Mouse (Mus musculus) thymus, adult 2 months (tissue): Measurements from ENCODE around the gene Map3k21. TPM values are rescaled to one million over a fixed set of nuclear protein-coding genes. Genes with fewer than 3 reads are reported as not detected.

Experiments
- DNase-seq: peaks from one replicate; pipeline ENCODE4 v3.0.0; 2021
- H3K27ac ChIP-seq: fragments of 200-500 bp; 2 replicates; pipeline ENCODE4 v1.5.1; 2012; ENCODE audit warnings: low read length, control low read depth; ENCODE audit not compliant: control insufficient read depth, insufficient read depth
- H3K27me3 ChIP-seq: fragments of 200-500 bp; 2 replicates; pipeline ENCODE4 v1.6.1; 2012; ENCODE audit warnings: mild to moderate bottlenecking, low read length, moderate library complexity, mixed read lengths; ENCODE audit not compliant: control insufficient read depth, insufficient read depth
- H3K36me3 ChIP-seq: fragments of 200-500 bp; 2 replicates; pipeline ENCODE4 v1.6.1; 2012; ENCODE audit warnings: mild to moderate bottlenecking, low read length, moderate library complexity; ENCODE audit not compliant: control insufficient read depth, insufficient read depth
- H3K4me1 ChIP-seq: fragments of 200-500 bp; replicated peaks from 2 replicates; pipeline ENCODE4 v1.6.1; 2012; ENCODE audit warnings: low read length; ENCODE audit not compliant: control insufficient read depth, insufficient read depth
- H3K4me3 ChIP-seq: fragments of 200-500 bp; 2 replicates; pipeline ENCODE4 v1.5.1; 2012; ENCODE audit warnings: mild to moderate bottlenecking, low read length, control low read depth, moderate library complexity; ENCODE audit not compliant: control insufficient read depth, insufficient read depth
- CTCF ChIP-seq: fragments of 200-500 bp; IDR thresholded peaks from 2 replicates; pipeline ENCODE4 v1.5.1; 2012; ENCODE audit warnings: mild to moderate bottlenecking, control low read depth, low read length, moderate library complexity, borderline replicate concordance; ENCODE audit not compliant: control insufficient read depth, poor library complexity, insufficient read depth; ENCODE audit errors: extremely low read depth
- POLR2A ChIP-seq: fragments of 200-500 bp; IDR thresholded peaks from 2 replicates; pipeline ENCODE4 v1.6.1; 2012; ENCODE audit warnings: mild to moderate bottlenecking, low read length, control low read depth, moderate library complexity; ENCODE audit not compliant: control insufficient read depth, poor library complexity, insufficient read depth; ENCODE audit errors: extremely low read depth
- WGBS: fragments of 180-500 bp; shearing (Covaris S2); methylation state at CpG from one replicate; pipeline ENCODE4 v1.1.7; 2018; 5-methylcytosine and 5-hydroxymethylcytosine counted together
- polyA plus RNA-seq: library from polyadenylated mRNA; depleted of rRNA; stranded (reverse); fragments of >200 nt; gene quantifications from 2 replicates; pipeline ENCODE4 v1.2.3, GENCODE M21; 2012

The Map3k21 gene
- polyA plus RNA-seq, 1 experiment: 0.03 TPM

DNA sequence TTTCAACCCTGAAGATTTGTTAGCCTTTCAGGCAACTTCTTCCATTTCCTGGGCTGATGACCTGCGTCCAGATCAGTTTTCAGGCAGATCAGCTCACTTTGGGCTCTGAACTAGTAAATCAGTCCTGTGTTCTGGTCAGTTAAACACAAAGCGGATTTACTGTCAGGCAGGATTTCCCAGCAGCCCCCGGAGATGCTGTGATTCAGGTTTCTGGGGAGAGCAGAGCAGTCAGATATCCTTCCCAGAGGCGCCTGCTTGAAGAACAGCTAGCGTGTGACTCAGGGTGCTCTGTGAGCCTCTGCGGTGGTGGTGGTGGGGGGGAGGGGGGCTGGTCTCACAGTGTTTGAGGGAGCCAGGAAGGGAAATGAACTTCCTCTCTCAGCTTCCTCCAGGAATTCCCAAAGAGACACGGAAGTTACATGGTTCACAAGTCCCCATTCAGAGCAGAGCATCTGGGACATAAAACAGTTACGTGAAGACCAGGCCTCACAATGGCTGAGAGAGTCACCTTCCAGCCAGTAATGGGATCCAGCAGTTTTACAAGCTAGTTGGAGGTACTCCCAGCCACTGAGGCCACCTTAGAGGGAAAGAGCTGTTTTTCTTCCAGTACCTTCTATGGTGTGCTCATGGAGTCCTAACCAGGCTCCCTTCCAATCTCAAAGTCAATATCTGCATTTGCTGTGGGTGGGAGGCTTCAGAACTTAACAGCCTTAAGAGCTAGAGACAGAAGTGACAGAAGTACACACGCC, 37.6 kb upstream of the Map3k21 start:
- DNase-seq: no peak
- peaks cover 4% of the 10 kb centered on the region; the same call in 1 of the 2 replicates for H3K4me1 ChIP-seq
- no peaks in the 10 kb centered on the region for H3K36me3 ChIP-seq
- no peak overlapping the region for H3K4me3 ChIP-seq
- no peaks in the 10 kb centered on the region for H3K27me3 ChIP-seq
- TF ChIP-seq POLR2A: no peak
- no peak for TF ChIP-seq CTCF
- WGBS: 73% methylated on average over 9 of the region's 9 CpGs
- no peak overlapping the region for H3K27ac ChIP-seq

DNA sequence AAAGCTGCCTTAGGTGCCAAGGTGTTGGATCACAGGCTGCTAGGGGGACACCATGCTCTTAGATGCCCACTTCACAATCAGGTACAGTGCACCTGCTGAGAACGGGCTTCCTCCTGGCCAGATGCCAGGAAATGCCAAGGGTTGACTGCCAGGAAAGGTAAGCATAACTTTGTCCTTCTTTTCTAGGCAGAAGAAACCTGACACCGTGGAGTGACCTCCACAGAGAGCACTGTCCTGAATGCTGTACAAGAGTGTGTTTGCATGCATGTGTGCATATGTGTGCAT, 37.1 kb upstream of the Map3k21 start:
- no peak overlapping the region for H3K4me3 ChIP-seq
- no peaks in the 10 kb centered on the region for H3K27me3 ChIP-seq
- 79% methylated on average over 2 of the region's 2 CpGs for WGBS
- H3K36me3 ChIP-seq: no peaks in the 10 kb centered on the region
- no peak for DNase-seq
- H3K4me1 ChIP-seq: peaks cover 4% of the 10 kb centered on the region; the same call in 1 of the 2 replicates
- TF ChIP-seq CTCF: no peak
- TF ChIP-seq POLR2A: no peak
- H3K27ac ChIP-seq: no peak overlapping the region

DNA sequence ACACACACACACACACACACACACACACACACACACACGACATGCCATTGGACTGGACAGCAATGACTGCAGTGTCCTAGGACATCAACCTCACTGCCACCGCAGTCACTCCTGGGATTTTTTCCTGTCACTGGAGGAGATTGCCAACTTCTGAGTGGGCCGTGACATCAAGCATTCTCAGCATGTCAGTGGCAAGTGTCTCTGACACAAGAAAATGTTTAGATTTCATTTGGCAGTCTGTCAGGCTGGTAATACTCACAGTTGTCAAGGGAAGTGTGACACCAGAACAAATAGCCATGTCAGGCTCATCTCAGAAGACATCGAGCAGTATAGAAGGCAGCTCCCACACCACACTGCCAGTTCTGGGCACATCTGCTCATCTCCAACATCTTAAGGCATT, 29.8 kb upstream of the Map3k21 start:
- TF ChIP-seq CTCF: no peak
- TF ChIP-seq POLR2A: no peak
- Histone ChIP-seq H3K4me3 (no peak overlapping the region), H3K27ac (no peak overlapping the region), H3K36me3 (no peaks in the 10 kb centered on the region), H3K4me1 (no peaks in the 10 kb centered on the region), H3K27me3 (no peaks in the 10 kb centered on the region)
- DNase-seq: no peak
- WGBS: 90% methylated on average over 4 of the region's 4 CpGs

DNA sequence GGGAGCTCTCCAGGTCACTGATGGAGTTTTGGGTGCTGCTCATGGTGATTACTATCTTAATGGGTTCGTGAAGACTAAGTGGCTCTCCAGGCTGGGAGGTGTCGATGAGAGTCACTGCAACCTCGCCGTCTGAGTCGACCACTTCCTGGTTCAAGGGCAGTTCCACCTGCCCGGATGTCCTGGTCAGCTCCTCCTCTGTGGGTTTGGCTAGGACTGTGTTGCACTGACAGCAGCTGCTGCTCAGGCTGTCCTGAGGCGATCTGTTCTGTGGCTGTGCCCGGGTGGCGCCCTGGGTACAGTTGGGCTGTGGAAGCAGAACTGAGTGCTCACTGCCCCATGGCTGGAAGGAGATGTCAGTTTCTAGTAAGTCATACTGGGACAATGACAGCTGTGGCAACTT, 22.7 kb upstream of the Map3k21 start:
- no peak overlapping the region for H3K4me3 ChIP-seq
- DNase-seq: no peak
- no peaks in the 10 kb centered on the region for H3K27me3 ChIP-seq
- no peaks in the 10 kb centered on the region for H3K36me3 ChIP-seq
- no peaks in the 10 kb centered on the region for H3K4me1 ChIP-seq
- 28% methylated on average over 9 of the region's 9 CpGs for WGBS
- H3K27ac ChIP-seq: no peak overlapping the region
- TF ChIP-seq POLR2A (no peak), CTCF (no peak)

- no peak for TF ChIP-seq CTCF
- no peak for TF ChIP-seq POLR2A
- WGBS: 88% methylated on average over 3 of the region's 3 CpGs
- H3K4me1 ChIP-seq: no peaks in the 10 kb centered on the region
- no peak overlapping the region for H3K27ac ChIP-seq
- H3K36me3 ChIP-seq: no peaks in the 10 kb centered on the region
- no peak overlapping the region for H3K4me3 ChIP-seq
- DNase-seq: no peak
- no peaks in the 10 kb centered on the region for H3K27me3 ChIP-seq
Measured at GRCm38 (mm10) chr8:125889920-125890319, 20.3 kb upstream of the Map3k21 start.

GRCm38 (mm10) chr8:125897388-125897787, 12.9 kb upstream of the Map3k21 start:
- no peak overlapping the region for H3K27ac ChIP-seq
- H3K27me3 ChIP-seq: no peaks in the 10 kb centered on the region; the same call in 1 of the 2 replicates
- no peaks in the 10 kb centered on the region for H3K36me3 ChIP-seq
- TF ChIP-seq POLR2A (no peak), CTCF (no peak)
- H3K4me1 ChIP-seq: no peaks in the 10 kb centered on the region
- no peak overlapping the region for H3K4me3 ChIP-seq
- DNase-seq: no peak
- 75% methylated on average over 11 of the region's 11 CpGs for WGBS
